11 mouse cellular contexts compared by ENCODE assay signal in genomic region chr8:70772890-70773289, GRCm38 (mm10). TPM values are rescaled to one million over a fixed set of nuclear protein-coding genes. Genes with fewer than 3 reads are reported as not detected.
DNase-seq lines count a peak whose midpoint lies in the region; ATAC-seq and TF ChIP-seq lines count a peak whose summit lies in the region.
"Had no signal": no experiment of that assay in that cellular context is flagged by ENCODE, and none has a peak within 500 bp of the region (broad histone marks: within the 10 kb centered on the region; RNA-seq: fewer than 3 reads in every experiment).

No protein-coding gene starts in this region.

- no peaks in the 10 kb centered on the region for H3K9me3 ChIP-seq in forebrain, embryonic 15.5 days
- no peaks in the 10 kb centered on the region for H3K9me3 ChIP-seq in forebrain, embryonic 11.5 days (ENCODE audit: control insufficient read depth, low read length)
- no peaks in the 10 kb centered on the region for H3K9me3 ChIP-seq in lung, embryonic 15.5 days
- H3K9me3 ChIP-seq in embryonic facial prominence, embryonic 13.5 days: no peaks in the 10 kb centered on the region
- H3K9me3 ChIP-seq: heart, embryonic 12.5 days; liver, embryonic 15.5 days had no signal

- H3K4me1 ChIP-seq in forebrain, embryonic 15.5 days: peaks cover 38% of the 10 kb centered on the region
- peaks cover 8% of the 10 kb centered on the region; the same call in 1 of the 2 replicates for H3K4me1 ChIP-seq in forebrain, embryonic 11.5 days (replicated peaks; ENCODE audit: control insufficient read depth, insufficient read depth, low read length)
- H3K4me1 ChIP-seq in lung, embryonic 15.5 days: peaks cover 39% of the 10 kb centered on the region
- H3K4me1 ChIP-seq in embryonic facial prominence, embryonic 13.5 days: peaks cover 46% of the 10 kb centered on the region

- no peak overlapping the region for H3ac ChIP-seq in myocyte (ENCODE audit: control insufficient read depth, insufficient read length)

- no peak for TF ChIP-seq POLR2A in myocyte (IDR thresholded peaks at IDR 0.05; ENCODE audit: insufficient read length, low read depth)

- no peak overlapping the region for H3K4me3 ChIP-seq in forebrain, embryonic 15.5 days
- no peak overlapping the region for H3K4me3 ChIP-seq in forebrain, embryonic 11.5 days (ENCODE audit: low read depth, low read length)
- no peak overlapping the region for H3K4me3 ChIP-seq in lung, embryonic 15.5 days
- H3K4me3 ChIP-seq in embryonic facial prominence, embryonic 13.5 days: no peak overlapping the region
- no peak overlapping the region for H3K4me3 ChIP-seq in myocyte
- H3K4me3 ChIP-seq: heart, embryonic 12.5 days; liver, embryonic 15.5 days had no signal

- peaks cover 15% of the 10 kb centered on the region for H3K79me2 ChIP-seq in myocyte (ENCODE audit: control insufficient read depth, insufficient read depth)

- no peak overlapping the region for H3K4me2 ChIP-seq in forebrain, embryonic 15.5 days (replicated peaks)
- no peak overlapping the region for H3K4me2 ChIP-seq in forebrain, embryonic 11.5 days (ENCODE audit: low read depth, low read length, severe bottlenecking)
- H3K4me2 ChIP-seq in lung, embryonic 15.5 days: 0 out of 2 replicates have a peak overlapping the region, but pooled peaks have one; percentile 42
- peak overlapping the region; percentile 83 for H3K4me2 ChIP-seq in embryonic facial prominence, embryonic 13.5 days
- H3K4me2 ChIP-seq in myocyte (ENCODE audit: low read depth): peak overlapping the region; percentile 87
- H3K4me2 ChIP-seq: heart, embryonic 12.5 days; liver, embryonic 15.5 days had no signal

- peak overlapping the region; percentile 69 for H3K27ac ChIP-seq in forebrain, embryonic 15.5 days (replicated peaks)
- no peak overlapping the region for H3K27ac ChIP-seq in forebrain, embryonic 11.5 days (ENCODE audit: low read depth, low read length)
- peak overlapping the region; percentile 80 for H3K27ac ChIP-seq in lung, embryonic 15.5 days
- peak overlapping the region; percentile 84 for H3K27ac ChIP-seq in embryonic facial prominence, embryonic 13.5 days
- H3K27ac ChIP-seq: liver, embryonic 15.5 days had no signal

- no peak overlapping the region for H3K9ac ChIP-seq in forebrain, embryonic 15.5 days (replicated peaks)
- H3K9ac ChIP-seq in forebrain, embryonic 11.5 days (ENCODE audit: low read length): no peak overlapping the region
- peak overlapping the region; percentile 20; the same call in 1 of the 2 replicates for H3K9ac ChIP-seq in lung, embryonic 15.5 days
- peak overlapping the region; percentile 99 for H3K9ac ChIP-seq in embryonic facial prominence, embryonic 13.5 days
- H3K9ac ChIP-seq: liver, embryonic 15.5 days had no signal

- H3K27me3 ChIP-seq in forebrain, embryonic 15.5 days: no peaks in the 10 kb centered on the region
- H3K27me3 ChIP-seq in forebrain, embryonic 11.5 days (ENCODE audit: control insufficient read depth, insufficient read depth, low read length): no peaks in the 10 kb centered on the region
- no peaks in the 10 kb centered on the region for H3K27me3 ChIP-seq in lung, embryonic 15.5 days
- H3K27me3 ChIP-seq in embryonic facial prominence, embryonic 13.5 days: no peaks in the 10 kb centered on the region
- H3K27me3 ChIP-seq in myocyte (ENCODE audit: control insufficient read depth, insufficient read depth, insufficient read length): no peaks in the 10 kb centered on the region
- H3K27me3 ChIP-seq: liver, embryonic 15.5 days had no signal

- H3K36me3 ChIP-seq in forebrain, embryonic 15.5 days: peaks cover 53% of the 10 kb centered on the region
- H3K36me3 ChIP-seq in forebrain, embryonic 11.5 days (ENCODE audit: control insufficient read depth, insufficient read depth, low read length): peaks cover 2% of the 10 kb centered on the region; the same call in 1 of the 2 replicates
- H3K36me3 ChIP-seq in lung, embryonic 15.5 days: peaks cover 37% of the 10 kb centered on the region
- H3K36me3 ChIP-seq in embryonic facial prominence, embryonic 13.5 days: peaks cover 72% of the 10 kb centered on the region
- H3K36me3 ChIP-seq in myocyte (ENCODE audit: control insufficient read depth, insufficient read depth): peaks cover 6% of the 10 kb centered on the region

- no peak for DNase-seq in forebrain, embryonic 11.5 days (ENCODE audit: low spot score)
- DNase-seq in lung, postnatal 36 days: no peak
- no peak for DNase-seq in cerebellum, adult 18-20 months
- DNase-seq in cerebellum, adult 9-11 months: no peak

- WGBS in forebrain, embryonic 15.5 days: 89% methylated on average over 9 of the region's 9 CpGs
- WGBS in forebrain, embryonic 11.5 days: 92% methylated on average over 9 of the region's 9 CpGs
- WGBS in lung, embryonic 15.5 days: 65% methylated on average over 9 of the region's 9 CpGs
- WGBS in embryonic facial prominence, embryonic 13.5 days: 87% methylated on average over 9 of the region's 9 CpGs

- ATAC-seq in forebrain, embryonic 15.5 days (replicated peaks): no peak
- no peak for ATAC-seq in forebrain, embryonic 11.5 days (replicated peaks; ENCODE audit: low FRiP score)
- no peak for ATAC-seq in lung, embryonic 15.5 days (ENCODE audit: borderline replicate concordance, extremely low read depth, low FRiP score, low TSS enrichment)
- no peak for ATAC-seq in embryonic facial prominence, embryonic 13.5 days (ENCODE audit: insufficient number of reproducible peaks, insufficient read depth, low FRiP score, low TSS enrichment, low read depth)

TF ChIP-seq in myocyte, 11 proteins besides CTCF, POLR2A, EP300 and RAD21:
- peak; percentile 5 for TF ChIP-seq TCF3 (IDR thresholded peaks at IDR 0.05; ENCODE audit: insufficient read length, low read depth)
- peak; percentile 41 for TF ChIP-seq TCF12 (IDR thresholded peaks at IDR 0.05; ENCODE audit: insufficient read depth, poor library complexity, severe bottlenecking)
- TF ChIP-seq USF1 (IDR thresholded peaks at IDR 0.05; ENCODE audit: low read depth): no peak
- TF ChIP-seq REST (IDR thresholded peaks at IDR 0.05; ENCODE audit: insufficient read depth, insufficient read length): no peak
- TF ChIP-seq E2F4 (IDR thresholded peaks at IDR 0.05; ENCODE audit: insufficient read depth): no peak
- no peak for TF ChIP-seq MAX (IDR thresholded peaks at IDR 0.05; ENCODE audit: low read depth)
- peak in 2 of 3 experiments; percentile 67 to 78 for TF ChIP-seq MYOD1 (IDR thresholded peaks at IDR 0.05; ENCODE audit: control insufficient read depth in 1 of 3, insufficient read length in 2 of 3, low read depth in 2 of 3)
- no peak for TF ChIP-seq CEBPB (IDR thresholded peaks at IDR 0.05; ENCODE audit: insufficient read depth, poor library complexity, severe bottlenecking)
- no peak for TF ChIP-seq POLR2AphosphoS2 (IDR thresholded peaks at IDR 0.05; ENCODE audit: insufficient read length, low read depth)
- TF ChIP-seq MYOG (IDR thresholded peaks at IDR 0.05; ENCODE audit: control insufficient read depth in 1 of 3, insufficient read depth in 1 of 3, insufficient read length in 2 of 3, low read depth in 2 of 3): peak in 2 of 3 experiments; percentile 58 to 88
- no peak for TF ChIP-seq SRF (IDR thresholded peaks at IDR 0.05; ENCODE audit: control insufficient read depth, insufficient read length, low read depth)

RNA-seq across cellular contexts. Expression of gene Pik3r2, which starts 3.6 kb away (rescaled TPM):
- polyA plus RNA-seq in forebrain, embryonic 15.5 days (2015; fragmentation: Nextera tagmentation; extraction: Ambion mirVana): 126 and 127 TPM in 2 replicates
- 58.9 and 61.6 TPM in 2 replicates for polyA plus RNA-seq in forebrain, embryonic 11.5 days (2014; fragmentation: Nextera tagmentation; extraction: Ambion mirVana)
- 56.1 and 56.8 TPM in 2 replicates for polyA plus RNA-seq in lung, embryonic 15.5 days (2015; fragmentation: Nextera tagmentation; extraction: Ambion mirVana)
- polyA plus RNA-seq in embryonic facial prominence, embryonic 13.5 days (2015; fragmentation: Nextera tagmentation; extraction: Ambion mirVana): 76.8 and 85.4 TPM in 2 replicates
- polyA plus RNA-seq in myocyte (2012; fragmentation: generic; extraction: Trizol): 130 TPM

RNA-seq across cellular contexts. Expression of gene Mpv17l2, which starts 12.1 kb away (rescaled TPM):
- polyA plus RNA-seq in forebrain, embryonic 15.5 days (2015; fragmentation: Nextera tagmentation; extraction: Ambion mirVana): 51.5 and 57.7 TPM in 2 replicates
- polyA plus RNA-seq in forebrain, embryonic 11.5 days (2014; fragmentation: Nextera tagmentation; extraction: Ambion mirVana): 31.0 and 34.1 TPM in 2 replicates
- polyA plus RNA-seq in lung, embryonic 15.5 days (2015; fragmentation: Nextera tagmentation; extraction: Ambion mirVana): 35.4 and 36.2 TPM in 2 replicates
- polyA plus RNA-seq in embryonic facial prominence, embryonic 13.5 days (2015; fragmentation: Nextera tagmentation; extraction: Ambion mirVana): 29.3 and 36.7 TPM in 2 replicates
- polyA plus RNA-seq in myocyte (2012; fragmentation: generic; extraction: Trizol): 73.0 TPM

RNA-seq across cellular contexts. Expression of gene Rab3a, which starts 18.4 kb away (rescaled TPM):
- polyA plus RNA-seq in forebrain, embryonic 15.5 days (2015; fragmentation: Nextera tagmentation; extraction: Ambion mirVana): 319 and 328 TPM in 2 replicates
- polyA plus RNA-seq in forebrain, embryonic 11.5 days (2014; fragmentation: Nextera tagmentation; extraction: Ambion mirVana): 42.7 and 49.7 TPM in 2 replicates
- polyA plus RNA-seq in lung, embryonic 15.5 days (2015; fragmentation: Nextera tagmentation; extraction: Ambion mirVana): 12.8 and 12.9 TPM in 2 replicates
- polyA plus RNA-seq in embryonic facial prominence, embryonic 13.5 days (2015; fragmentation: Nextera tagmentation; extraction: Ambion mirVana): 23.8 TPM in 2 replicates
- polyA plus RNA-seq in myocyte (2012; fragmentation: generic; extraction: Trizol): 34.9 TPM

RNA-seq across cellular contexts. Expression of gene Mast3, which starts 32.0 kb away (rescaled TPM):
- 24.6 and 25.0 TPM in 2 replicates for polyA plus RNA-seq in forebrain, embryonic 15.5 days (2015; fragmentation: Nextera tagmentation; extraction: Ambion mirVana)
- polyA plus RNA-seq in forebrain, embryonic 11.5 days (2014; fragmentation: Nextera tagmentation; extraction: Ambion mirVana): 15.9 and 17.4 TPM in 2 replicates
- 13.6 and 15.8 TPM in 2 replicates for polyA plus RNA-seq in lung, embryonic 15.5 days (2015; fragmentation: Nextera tagmentation; extraction: Ambion mirVana)
- polyA plus RNA-seq in embryonic facial prominence, embryonic 13.5 days (2015; fragmentation: Nextera tagmentation; extraction: Ambion mirVana): 12.5 and 13.8 TPM in 2 replicates
- polyA plus RNA-seq in myocyte (2012; fragmentation: generic; extraction: Trizol): 31.7 TPM

RNA-seq across cellular contexts. Expression of gene Il12rb1, which starts 35.4 kb away (rescaled TPM):
- 0.08 and 0.18 TPM in 2 replicates for polyA plus RNA-seq in forebrain, embryonic 15.5 days (2015; fragmentation: Nextera tagmentation; extraction: Ambion mirVana)
- polyA plus RNA-seq in forebrain, embryonic 11.5 days (2014; fragmentation: Nextera tagmentation; extraction: Ambion mirVana): not detected in 2 replicates
- 0.16 and 0.27 TPM in 2 replicates for polyA plus RNA-seq in lung, embryonic 15.5 days (2015; fragmentation: Nextera tagmentation; extraction: Ambion mirVana)
- polyA plus RNA-seq in embryonic facial prominence, embryonic 13.5 days (2015; fragmentation: Nextera tagmentation; extraction: Ambion mirVana): 0.07 and 0.54 TPM in 2 replicates
- 6.5 TPM for polyA plus RNA-seq in myocyte (2012; fragmentation: generic; extraction: Trizol)
- polyA plus RNA-seq: heart, embryonic 12.5 days; kidney, embryonic 14.5 days had no signal

Comparison
In these comparisons a context has a peak if more than half of its experiments do, and no peak if none do; other contexts are left out.
1. H3K4me2 ChIP-seq: peak in lung, embryonic 15.5 days (single experiment), embryonic facial prominence, embryonic 13.5 days (single experiment) and myocyte (single experiment); none in forebrain, embryonic 15.5 days (single experiment) and forebrain, embryonic 11.5 days (single experiment).
2. H3K9ac ChIP-seq: peak in lung, embryonic 15.5 days (single experiment) and embryonic facial prominence, embryonic 13.5 days (single experiment); none in forebrain, embryonic 15.5 days (single experiment) and forebrain, embryonic 11.5 days (single experiment).